Comparison of ENCODE assay signal across 25 mouse cellular contexts in genomic region chr7:30604944-30605343, GRCm38 (mm10). TPM values are rescaled to one million over a fixed set of nuclear protein-coding genes. Genes with fewer than 3 reads are reported as not detected.
DNase-seq lines count a peak whose midpoint lies in the region; ATAC-seq and TF ChIP-seq lines count a peak whose summit lies in the region.
"Had no signal": no experiment of that assay in that cellular context is flagged by ENCODE, and none has a peak within 500 bp of the region (broad histone marks: within the 10 kb centered on the region; RNA-seq: fewer than 3 reads in every experiment).

No protein-coding gene starts in this region.

- no peak for TF ChIP-seq CTCF in ES-Bruce4 (IDR thresholded peaks at IDR 0.05; ENCODE audit: low read depth, low read length)

- no peak overlapping the region for H3K27ac ChIP-seq in hindbrain, embryonic 13.5 days
- no peak overlapping the region for H3K27ac ChIP-seq in hindbrain, embryonic 10.5 days
- H3K27ac ChIP-seq in limb, embryonic 13.5 days = no peak overlapping the region
- no peak overlapping the region for H3K27ac ChIP-seq in limb, embryonic 10.5 days
- peak overlapping the region; percentile 43 for H3K27ac ChIP-seq in ES-Bruce4 (ENCODE audit: insufficient read depth, low read length)
- no peak overlapping the region for H3K27ac ChIP-seq in embryonic facial prominence, embryonic 13.5 days
- no peak overlapping the region for H3K27ac ChIP-seq in forebrain, embryonic 13.5 days
- H3K27ac ChIP-seq in heart, embryonic 12.5 days (ENCODE audit: poor library complexity, severe bottlenecking) = no peak overlapping the region

- H3K4me2 ChIP-seq in hindbrain, embryonic 13.5 days = no peak overlapping the region
- no peak overlapping the region for H3K4me2 ChIP-seq in limb, embryonic 13.5 days (replicated peaks)
- H3K4me2 ChIP-seq in embryonic facial prominence, embryonic 13.5 days = no peak overlapping the region
- H3K4me2 ChIP-seq in forebrain, embryonic 13.5 days = no peak overlapping the region
- H3K4me2 ChIP-seq in heart, embryonic 12.5 days = no peak overlapping the region

- 88% methylated on average over 8 of the region's 8 CpGs for WGBS in hindbrain, embryonic 13.5 days
- WGBS in hindbrain, embryonic 10.5 days = 88% methylated on average over 8 of the region's 8 CpGs
- 85% methylated on average over 8 of the region's 8 CpGs for WGBS in limb, embryonic 13.5 days
- 87% methylated on average over 8 of the region's 8 CpGs for WGBS in limb, embryonic 10.5 days
- WGBS in embryonic facial prominence, embryonic 13.5 days = 91% methylated on average over 8 of the region's 8 CpGs
- 90% methylated on average over 8 of the region's 8 CpGs for WGBS in forebrain, embryonic 13.5 days
- WGBS in heart, embryonic 12.5 days = 87% methylated on average over 8 of the region's 8 CpGs

- H3K4me3 ChIP-seq in hindbrain, embryonic 13.5 days = no peak overlapping the region
- H3K4me3 ChIP-seq in hindbrain, embryonic 10.5 days = no peak overlapping the region
- no peak overlapping the region for H3K4me3 ChIP-seq in limb, embryonic 13.5 days
- no peak overlapping the region for H3K4me3 ChIP-seq in limb, embryonic 10.5 days
- no peak overlapping the region for H3K4me3 ChIP-seq in ES-Bruce4 (ENCODE audit: low read depth, low read length)
- no peak overlapping the region for H3K4me3 ChIP-seq in embryonic facial prominence, embryonic 13.5 days
- H3K4me3 ChIP-seq in forebrain, embryonic 13.5 days = no peak overlapping the region
- no peak overlapping the region for H3K4me3 ChIP-seq in heart, embryonic 12.5 days

- no peaks in the 10 kb centered on the region for H3K27me3 ChIP-seq in hindbrain, embryonic 13.5 days
- no peaks in the 10 kb centered on the region for H3K27me3 ChIP-seq in hindbrain, embryonic 10.5 days (ENCODE audit: insufficient read depth, poor library complexity, severe bottlenecking)
- H3K27me3 ChIP-seq in limb, embryonic 13.5 days = no peaks in the 10 kb centered on the region
- no peaks in the 10 kb centered on the region for H3K27me3 ChIP-seq in limb, embryonic 10.5 days (ENCODE audit: low read depth, poor library complexity, severe bottlenecking)
- H3K27me3 ChIP-seq in ES-Bruce4 (ENCODE audit: control insufficient read depth, insufficient read depth, low read length, poor library complexity, severe bottlenecking) = no peaks in the 10 kb centered on the region
- H3K27me3 ChIP-seq in embryonic facial prominence, embryonic 13.5 days = no peaks in the 10 kb centered on the region
- H3K27me3 ChIP-seq in forebrain, embryonic 13.5 days = no peaks in the 10 kb centered on the region
- no peaks in the 10 kb centered on the region for H3K27me3 ChIP-seq in heart, embryonic 12.5 days (replicated peaks)

- TF ChIP-seq POLR2A in ES-Bruce4 (IDR thresholded peaks at IDR 0.05; ENCODE audit: insufficient read depth, low read length) = no peak

- peak overlapping the region; percentile 24; the same call in 1 of the 2 replicates for H3K9ac ChIP-seq in hindbrain, embryonic 13.5 days
- 0 out of 2 replicates have a peak overlapping the region, but pooled peaks have one; percentile 19 for H3K9ac ChIP-seq in limb, embryonic 13.5 days
- no peak overlapping the region for H3K9ac ChIP-seq in ES-Bruce4 (ENCODE audit: low read depth, poor library complexity, severe bottlenecking)
- H3K9ac ChIP-seq in embryonic facial prominence, embryonic 13.5 days = 0 out of 2 replicates have a peak overlapping the region, but pooled peaks have one; percentile 36
- no peak overlapping the region for H3K9ac ChIP-seq in forebrain, embryonic 13.5 days
- no peak overlapping the region for H3K9ac ChIP-seq in heart, embryonic 12.5 days

- H3K9me3 ChIP-seq in hindbrain, embryonic 13.5 days = no peaks in the 10 kb centered on the region
- no peaks in the 10 kb centered on the region for H3K9me3 ChIP-seq in hindbrain, embryonic 10.5 days
- no peaks in the 10 kb centered on the region for H3K9me3 ChIP-seq in limb, embryonic 13.5 days
- H3K9me3 ChIP-seq in limb, embryonic 10.5 days (replicated peaks) = no peaks in the 10 kb centered on the region
- no peaks in the 10 kb centered on the region for H3K9me3 ChIP-seq in ES-Bruce4 (replicated peaks; ENCODE audit: control insufficient read depth, insufficient read depth, low read length, poor library complexity, severe bottlenecking)
- no peaks in the 10 kb centered on the region for H3K9me3 ChIP-seq in embryonic facial prominence, embryonic 13.5 days
- no peaks in the 10 kb centered on the region for H3K9me3 ChIP-seq in forebrain, embryonic 13.5 days (replicated peaks)
- H3K9me3 ChIP-seq in heart, embryonic 12.5 days (replicated peaks) = no peaks in the 10 kb centered on the region

- no peak for TF ChIP-seq EP300 in ES-Bruce4 (IDR thresholded peaks at IDR 0.05; ENCODE audit: insufficient read depth, low read depth, low read length)

- peaks cover 9% of the 10 kb centered on the region; the same call in 1 of the 2 replicates for H3K4me1 ChIP-seq in hindbrain, embryonic 13.5 days (replicated peaks)
- H3K4me1 ChIP-seq in hindbrain, embryonic 10.5 days (replicated peaks) = peaks cover 15% of the 10 kb centered on the region
- no peaks in the 10 kb centered on the region for H3K4me1 ChIP-seq in limb, embryonic 13.5 days
- H3K4me1 ChIP-seq in limb, embryonic 10.5 days = peaks cover 6% of the 10 kb centered on the region
- peaks cover 15% of the 10 kb centered on the region for H3K4me1 ChIP-seq in ES-Bruce4 (ENCODE audit: control insufficient read depth, insufficient read depth, low read length)
- H3K4me1 ChIP-seq in embryonic facial prominence, embryonic 13.5 days = no peaks in the 10 kb centered on the region
- peaks cover 8% of the 10 kb centered on the region for H3K4me1 ChIP-seq in forebrain, embryonic 13.5 days
- H3K4me1 ChIP-seq in heart, embryonic 12.5 days (replicated peaks) = peaks cover 12% of the 10 kb centered on the region

- no peaks in the 10 kb centered on the region for H3K36me3 ChIP-seq in hindbrain, embryonic 13.5 days
- no peaks in the 10 kb centered on the region for H3K36me3 ChIP-seq in hindbrain, embryonic 10.5 days
- H3K36me3 ChIP-seq in limb, embryonic 13.5 days = no peaks in the 10 kb centered on the region
- H3K36me3 ChIP-seq in limb, embryonic 10.5 days = no peaks in the 10 kb centered on the region
- no peaks in the 10 kb centered on the region for H3K36me3 ChIP-seq in ES-Bruce4 (ENCODE audit: control insufficient read depth, insufficient read depth, low read length, poor library complexity, severe bottlenecking)
- H3K36me3 ChIP-seq in embryonic facial prominence, embryonic 13.5 days = no peaks in the 10 kb centered on the region
- no peaks in the 10 kb centered on the region for H3K36me3 ChIP-seq in forebrain, embryonic 13.5 days (ENCODE audit: poor library complexity, severe bottlenecking)
- H3K36me3 ChIP-seq in heart, embryonic 12.5 days = no peaks in the 10 kb centered on the region

- no peak for DNase-seq in hindbrain, embryonic 10.5 days (ENCODE audit: low spot score)
- no peak for DNase-seq in limb, embryonic 10.5 days (ENCODE audit: low spot score)
- DNase-seq: adrenal gland, adult 2 months; adrenal gland, postnatal 10 days; adrenal gland, postnatal 25 days; B cell, adult 2 months; cerebellum, adult 11 months; cerebellum, adult 18-20 months; cerebellum, adult 8-10 months; cerebellum, postnatal 10 days; cerebellum, postnatal 25 days had no signal

- no peak for ATAC-seq in hindbrain, embryonic 13.5 days (ENCODE audit: low FRiP score)
- ATAC-seq in limb, embryonic 13.5 days (ENCODE audit: low FRiP score, low read depth) = no peak
- no peak for ATAC-seq in embryonic facial prominence, embryonic 13.5 days (ENCODE audit: insufficient number of reproducible peaks, insufficient read depth, low FRiP score, low TSS enrichment, low read depth)
- no peak for ATAC-seq in forebrain, embryonic 13.5 days
- no peak for ATAC-seq in heart, embryonic 12.5 days (ENCODE audit: insufficient number of reproducible peaks, low FRiP score)
- ATAC-seq: CD4-positive, CD25-positive, alpha-beta regulatory T cell, adult 4 months; forebrain, embryonic 14.5 days; forebrain, embryonic 16.5 days had no signal

RNA-seq across cellular contexts. Expression of gene Zbtb32, which starts 6.2 kb away (rescaled TPM):
- polyA plus RNA-seq in hindbrain, embryonic 13.5 days (2015; fragmentation: Nextera tagmentation; extraction: Ambion mirVana) = 0.21 and 0.25 TPM in 2 replicates
- 0.20 and 0.21 TPM in 2 replicates for polyA plus RNA-seq in hindbrain, embryonic 10.5 days (2016; fragmentation: Nextera tagmentation; extraction: Ambion mirVana)
- 0.23 and 0.60 TPM in 2 replicates for polyA plus RNA-seq in limb, embryonic 13.5 days (2015; fragmentation: Nextera tagmentation; extraction: Ambion mirVana)
- polyA plus RNA-seq in limb, embryonic 10.5 days (2016; fragmentation: Nextera tagmentation; extraction: Ambion mirVana) = 0.15 and 0.45 TPM in 2 replicates
- polyA plus RNA-seq in ES-Bruce4 (2011; ENCODE audit: insufficient read depth, insufficient read length, low read depth, missing spikeins) = 20.3 and 22.7 TPM in 2 replicates
- polyA plus RNA-seq in embryonic facial prominence, embryonic 13.5 days (2015; fragmentation: Nextera tagmentation; extraction: Ambion mirVana) = 0.27 and 0.29 TPM in 2 replicates
- polyA plus RNA-seq in forebrain, embryonic 13.5 days (2015; fragmentation: Nextera tagmentation; extraction: Ambion mirVana) = 0.34 and 0.43 TPM in 2 replicates
- polyA plus RNA-seq in heart, embryonic 12.5 days (2016; fragmentation: Nextera tagmentation; extraction: Ambion mirVana) = 0.09 and 0.44 TPM in 2 replicates
- polyA plus RNA-seq: frontal cortex, adult 2 months had no signal

RNA-seq across cellular contexts. Expression of gene Upk1a, which starts 7.7 kb away (rescaled TPM):
- 0.49 and 0.63 TPM in 2 replicates for polyA plus RNA-seq in hindbrain, embryonic 13.5 days (2015; fragmentation: Nextera tagmentation; extraction: Ambion mirVana)
- 0.52 and 1.2 TPM in 2 replicates for polyA plus RNA-seq in hindbrain, embryonic 10.5 days (2016; fragmentation: Nextera tagmentation; extraction: Ambion mirVana)
- 1.5 and 1.7 TPM in 2 replicates for polyA plus RNA-seq in limb, embryonic 13.5 days (2015; fragmentation: Nextera tagmentation; extraction: Ambion mirVana)
- polyA plus RNA-seq in limb, embryonic 10.5 days (2016; fragmentation: Nextera tagmentation; extraction: Ambion mirVana) = 7.9 and 8.2 TPM in 2 replicates
- 2.5 and 2.8 TPM in 2 replicates for polyA plus RNA-seq in ES-Bruce4 (2011; ENCODE audit: insufficient read depth, insufficient read length, low read depth, missing spikeins)
- 0.28 and 0.55 TPM in 2 replicates for polyA plus RNA-seq in embryonic facial prominence, embryonic 13.5 days (2015; fragmentation: Nextera tagmentation; extraction: Ambion mirVana)
- polyA plus RNA-seq in forebrain, embryonic 13.5 days (2015; fragmentation: Nextera tagmentation; extraction: Ambion mirVana) = 0.19 and 0.37 TPM in 2 replicates
- polyA plus RNA-seq in heart, embryonic 12.5 days (2016; fragmentation: Nextera tagmentation; extraction: Ambion mirVana) = 0.44 and 2.5 TPM in 2 replicates

RNA-seq across cellular contexts. Expression of gene Kmt2b, which starts 16.4 kb away (rescaled TPM):
- polyA plus RNA-seq in hindbrain, embryonic 13.5 days (2015; fragmentation: Nextera tagmentation; extraction: Ambion mirVana) = 10.7 and 11.3 TPM in 2 replicates
- 9.6 and 11.0 TPM in 2 replicates for polyA plus RNA-seq in hindbrain, embryonic 10.5 days (2016; fragmentation: Nextera tagmentation; extraction: Ambion mirVana)
- 11.0 and 12.6 TPM in 2 replicates for polyA plus RNA-seq in limb, embryonic 13.5 days (2015; fragmentation: Nextera tagmentation; extraction: Ambion mirVana)
- 10.2 and 10.6 TPM in 2 replicates for polyA plus RNA-seq in limb, embryonic 10.5 days (2016; fragmentation: Nextera tagmentation; extraction: Ambion mirVana)
- 70.2 and 81.4 TPM in 2 replicates for polyA plus RNA-seq in ES-Bruce4 (2011; ENCODE audit: insufficient read depth, insufficient read length, low read depth, missing spikeins)
- 9.3 and 13.8 TPM in 2 replicates for polyA plus RNA-seq in embryonic facial prominence, embryonic 13.5 days (2015; fragmentation: Nextera tagmentation; extraction: Ambion mirVana)
- polyA plus RNA-seq in forebrain, embryonic 13.5 days (2015; fragmentation: Nextera tagmentation; extraction: Ambion mirVana) = 11.6 and 14.1 TPM in 2 replicates
- 4.9 and 5.1 TPM in 2 replicates for polyA plus RNA-seq in heart, embryonic 12.5 days (2016; fragmentation: Nextera tagmentation; extraction: Ambion mirVana)

RNA-seq across cellular contexts. Expression of gene Cox6b1, which starts 21.0 kb away (rescaled TPM):
- polyA plus RNA-seq in hindbrain, embryonic 13.5 days (2015; fragmentation: Nextera tagmentation; extraction: Ambion mirVana) = 1,107 TPM in 2 replicates
- 810 and 924 TPM in 2 replicates for polyA plus RNA-seq in hindbrain, embryonic 10.5 days (2016; fragmentation: Nextera tagmentation; extraction: Ambion mirVana)
- polyA plus RNA-seq in limb, embryonic 13.5 days (2015; fragmentation: Nextera tagmentation; extraction: Ambion mirVana) = 766 and 797 TPM in 2 replicates
- 776 and 820 TPM in 2 replicates for polyA plus RNA-seq in limb, embryonic 10.5 days (2016; fragmentation: Nextera tagmentation; extraction: Ambion mirVana)
- polyA plus RNA-seq in ES-Bruce4 (2011; ENCODE audit: insufficient read depth, insufficient read length, low read depth, missing spikeins) = 540 and 569 TPM in 2 replicates
- 818 and 841 TPM in 2 replicates for polyA plus RNA-seq in embryonic facial prominence, embryonic 13.5 days (2015; fragmentation: Nextera tagmentation; extraction: Ambion mirVana)
- polyA plus RNA-seq in forebrain, embryonic 13.5 days (2015; fragmentation: Nextera tagmentation; extraction: Ambion mirVana) = 944 and 1,056 TPM in 2 replicates
- polyA plus RNA-seq in heart, embryonic 12.5 days (2016; fragmentation: Nextera tagmentation; extraction: Ambion mirVana) = 1,789 and 1,831 TPM in 2 replicates

RNA-seq across cellular contexts. Expression of gene Etv2, which starts 30.7 kb away (rescaled TPM):
- not detected in 2 replicates for polyA plus RNA-seq in hindbrain, embryonic 13.5 days (2015; fragmentation: Nextera tagmentation; extraction: Ambion mirVana)
- 0.14 TPM in 1 of 2 replicates, not detected in the other for polyA plus RNA-seq in hindbrain, embryonic 10.5 days (2016; fragmentation: Nextera tagmentation; extraction: Ambion mirVana)
- not detected in 2 replicates for polyA plus RNA-seq in limb, embryonic 13.5 days (2015; fragmentation: Nextera tagmentation; extraction: Ambion mirVana)
- 1.3 and 2.5 TPM in 2 replicates for polyA plus RNA-seq in limb, embryonic 10.5 days (2016; fragmentation: Nextera tagmentation; extraction: Ambion mirVana)
- polyA plus RNA-seq in ES-Bruce4 (2011; ENCODE audit: insufficient read depth, insufficient read length, low read depth, missing spikeins) = 2.8 and 3.3 TPM in 2 replicates
- polyA plus RNA-seq in embryonic facial prominence, embryonic 13.5 days (2015; fragmentation: Nextera tagmentation; extraction: Ambion mirVana) = not detected in 2 replicates
- not detected in 2 replicates for polyA plus RNA-seq in forebrain, embryonic 13.5 days (2015; fragmentation: Nextera tagmentation; extraction: Ambion mirVana)
- polyA plus RNA-seq in heart, embryonic 12.5 days (2016; fragmentation: Nextera tagmentation; extraction: Ambion mirVana) = 1.1 and 1.4 TPM in 2 replicates
- polyA plus RNA-seq: adrenal gland, adult 2 months; brain, embryonic 14.5 days; CD4-positive, CD25-positive, alpha-beta regulatory T cell, adult 4 months; cortical plate, adult 2 months; embryonic facial prominence, embryonic 14.5 days; forebrain, embryonic 11.5 days; forebrain, embryonic 14.5 days; forebrain, embryonic 16.5 days; frontal cortex, adult 2 months had no signal

Comparison
In these comparisons a context has a peak if more than half of its experiments do, and no peak if none do; other contexts are left out.
1. H3K9ac ChIP-seq: peak in hindbrain, embryonic 13.5 days (single experiment), limb, embryonic 13.5 days (single experiment) and embryonic facial prominence, embryonic 13.5 days (single experiment); none in ES-Bruce4 (single experiment), forebrain, embryonic 13.5 days (single experiment) and heart, embryonic 12.5 days (single experiment).
2. RNA of gene Zbtb32, which starts 6.2 kb away (polyA plus RNA-seq): 20.3 to 22.7 TPM in ES-Bruce4; 0.34 to 0.43 TPM in forebrain, embryonic 13.5 days, 0.27 to 0.29 TPM in embryonic facial prominence, embryonic 13.5 days, 0.23 to 0.60 TPM in limb, embryonic 13.5 days, 0.20 to 0.21 TPM in hindbrain, embryonic 10.5 days, 0.21 to 0.25 TPM in hindbrain, embryonic 13.5 days, 0.15 to 0.45 TPM in limb, embryonic 10.5 days and 0.09 to 0.44 TPM in heart, embryonic 12.5 days; every median in the first group is over 10 times any median in the second.